Mouse (Mus musculus): ENCODE measurements around the gene 1700093K21Rik.
"Not testable (repeated sequence)": the region's sequence is repeated elsewhere in the genome, so short reads cannot be mapped to it uniquely, and the experiment has no call there.

1700093K21Rik gene

GRCm38 (mm10) chr11:23520473-23521205 is at the start of gene 1700093K21Rik:
Gene 1700093K21Rik (minus strand): TSS chr11:23521155.
- DNase-seq (ENCODE audit: low read depth, low spot score) = no peak

- DNase-seq (ENCODE audit: low read depth, low spot score) = no peak
These were observed 49.2 kb upstream of the 1700093K21Rik start for GRCm38 (mm10) chr11:23570130-23570529.

GRCm38 (mm10) chr11:23565761-23566160 is 44.8 kb upstream of the 1700093K21Rik start:
- peak; percentile 74 for DNase-seq (ENCODE audit: low read depth, low spot score)

DNA sequence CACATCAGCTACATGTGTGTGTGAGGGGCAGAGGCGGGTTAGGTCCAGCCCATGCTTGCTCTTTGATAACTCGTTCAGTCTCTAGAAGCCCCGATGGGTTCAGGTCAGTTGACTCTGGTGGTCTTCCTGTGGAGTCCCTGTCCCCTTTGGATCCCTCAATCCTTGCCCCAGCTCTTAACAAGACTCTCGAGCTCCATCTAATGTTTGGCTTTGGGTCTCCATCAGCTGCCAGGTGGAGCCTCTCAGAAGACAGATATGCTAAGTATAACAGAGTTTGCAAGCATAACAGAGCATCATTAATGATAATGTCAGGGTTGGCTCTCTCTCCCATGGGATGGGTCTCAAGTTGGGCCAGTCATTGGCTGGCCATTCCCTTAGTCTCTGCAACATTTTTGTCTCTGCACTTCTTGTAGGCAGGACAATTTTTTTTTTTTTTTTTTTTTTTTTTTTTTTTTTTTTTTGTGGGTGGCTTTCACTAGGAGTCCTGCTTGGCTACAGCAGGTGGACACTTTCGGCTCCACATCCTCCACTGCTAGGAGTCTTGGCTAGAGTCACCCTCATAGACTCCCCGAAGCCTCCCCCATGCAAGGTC is 36.2 kb upstream of the 1700093K21Rik start:
- no peak for DNase-seq (ENCODE audit: low read depth, low spot score)

DNA sequence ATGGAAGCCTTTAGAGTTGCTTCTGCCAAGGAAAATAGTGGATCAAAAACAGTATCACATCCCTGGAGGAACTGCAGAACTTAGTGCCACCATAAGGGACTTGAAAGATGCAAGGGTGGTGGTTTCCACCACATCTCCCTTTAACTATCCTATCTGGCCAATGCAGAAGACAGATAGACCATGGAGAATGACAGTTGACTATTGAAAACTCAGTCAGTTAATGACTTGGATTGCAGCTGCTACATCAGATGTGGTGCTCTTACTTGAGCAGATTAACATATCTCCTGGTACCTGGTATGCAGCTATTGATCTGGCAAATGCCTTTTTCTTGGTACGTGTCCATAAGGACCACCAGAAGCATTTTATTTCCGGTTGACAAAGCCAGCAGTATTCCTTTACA is 16.5 kb upstream of the 1700093K21Rik start:
- no peak for DNase-seq (ENCODE audit: low read depth, low spot score)

DNA sequence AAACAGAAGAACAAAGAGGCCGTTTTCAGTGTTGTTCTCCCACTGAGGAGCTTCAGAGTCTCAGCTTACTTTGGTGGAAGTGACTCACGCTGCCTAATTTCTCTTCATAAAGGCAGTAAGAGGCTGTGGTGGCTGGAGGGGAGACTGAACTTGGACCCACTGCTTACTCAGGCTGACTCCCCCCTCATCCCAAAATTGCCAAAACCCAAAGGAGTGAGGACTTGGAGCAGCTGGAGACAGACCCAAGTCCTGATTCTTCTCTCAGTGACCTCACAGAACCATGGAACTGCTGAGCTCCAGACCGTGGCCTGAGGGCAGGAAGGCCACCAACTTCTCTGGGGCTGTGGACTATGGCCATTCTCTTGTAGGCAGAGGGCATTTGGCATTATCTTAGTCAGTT is 2.0 kb downstream of the 1700093K21Rik start:
- DNase-seq (ENCODE audit: low read depth, low spot score) = no peak

- no peak for DNase-seq (ENCODE audit: low read depth, low spot score)
These were observed 5.6 kb downstream of the 1700093K21Rik start for GRCm38 (mm10) chr11:23515315-23515714.

DNA sequence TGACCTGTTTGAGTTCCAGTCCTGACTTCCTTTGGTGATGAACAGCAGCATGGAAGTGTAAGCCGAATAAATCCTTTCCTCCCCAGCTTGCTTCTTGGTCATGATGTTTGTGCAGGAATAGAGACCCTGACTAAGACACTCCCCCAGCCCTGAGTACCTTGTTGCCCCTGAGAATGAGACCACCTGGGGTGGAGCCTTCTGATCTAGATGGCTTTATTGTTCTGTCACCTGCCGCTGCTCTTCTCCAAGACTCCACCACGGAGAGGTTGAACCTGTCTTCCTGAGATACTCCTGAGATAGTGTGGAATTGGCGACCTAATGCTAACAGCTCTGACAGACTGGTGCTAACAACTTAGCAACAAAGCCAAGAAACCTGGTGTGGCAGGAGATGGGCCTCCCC is 6.2 kb downstream of the 1700093K21Rik start:
- not testable (repeated sequence) for DNase-seq (ENCODE audit: low read depth, low spot score)

- not testable (repeated sequence) for DNase-seq (ENCODE audit: low read depth, low spot score)
These were observed 16.2 kb downstream of the 1700093K21Rik start for GRCm38 (mm10) chr11:23504801-23505200.

GRCm38 (mm10) chr11:23498609-23499008 is 22.3 kb downstream of the 1700093K21Rik start:
- DNase-seq (ENCODE audit: low read depth, low spot score) = no peak

- peak; percentile 96 for DNase-seq (ENCODE audit: low read depth, low spot score)
These were observed 23.0 kb downstream of the 1700093K21Rik start, which contains the start of gene Ahsa2 for GRCm38 (mm10) chr11:23497718-23498509. Gene Ahsa2 (minus strand): TSS chr11:23498030.

DNA sequence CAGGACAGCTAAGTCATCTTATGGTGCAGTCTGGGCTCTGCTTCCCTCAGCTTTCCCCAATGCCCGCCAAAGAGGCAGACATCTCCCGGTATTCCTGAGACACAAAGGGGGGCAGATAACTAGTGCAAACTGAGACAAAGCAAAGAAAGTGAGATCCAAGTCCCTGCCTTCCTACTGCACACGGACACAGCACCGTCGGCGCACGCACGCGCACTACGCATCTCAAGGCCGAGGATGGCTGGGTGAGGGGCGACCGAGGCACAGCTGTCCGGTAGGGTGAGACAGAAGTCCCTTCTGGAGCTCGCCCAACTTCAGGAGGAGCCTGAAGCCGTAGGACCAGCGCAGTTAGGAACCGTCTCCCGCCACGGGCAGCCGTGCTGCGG is 23.6 kb downstream of the 1700093K21Rik start:
- DNase-seq (ENCODE audit: low read depth, low spot score) = peak; percentile 65

DNA sequence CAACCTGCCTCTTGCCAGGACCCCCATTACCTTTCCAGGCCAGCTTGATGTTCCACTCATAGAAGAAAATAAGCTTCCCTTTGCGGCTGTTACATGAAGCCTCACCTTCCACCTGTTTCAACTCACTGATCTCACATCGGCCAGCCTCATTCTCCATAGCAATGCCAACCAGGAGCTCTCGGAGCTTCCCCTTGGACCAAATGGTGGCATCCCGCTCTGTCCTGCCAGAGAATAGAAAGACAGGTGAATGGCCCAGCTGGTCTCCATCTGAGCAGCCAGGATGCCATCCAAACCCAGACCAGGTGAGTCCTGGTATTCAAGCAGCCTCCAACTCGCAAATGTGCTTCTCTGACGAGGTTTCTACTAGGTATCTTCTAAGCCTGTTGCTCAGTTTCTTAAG is 24.3 kb downstream of the 1700093K21Rik start:
- DNase-seq (ENCODE audit: low read depth, low spot score) = no peak

DNA sequence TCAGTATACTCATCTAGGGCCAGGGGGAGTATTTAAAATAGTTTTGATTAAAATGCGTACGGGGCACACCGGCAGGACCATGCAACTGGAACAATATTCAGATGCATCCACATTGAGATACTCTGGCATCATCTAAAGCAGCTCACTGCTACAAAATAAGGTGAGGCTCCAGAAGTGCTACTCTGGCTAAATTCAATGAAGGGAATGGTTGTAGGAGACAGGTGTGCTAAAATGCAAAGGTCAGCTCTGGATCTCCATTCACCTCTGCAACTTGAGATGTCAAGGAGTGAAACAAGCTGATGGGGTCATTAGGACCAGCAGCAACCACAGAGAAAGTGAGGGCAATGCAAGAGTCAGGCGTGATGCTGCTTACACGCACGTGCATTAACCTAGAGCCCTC is 25.7 kb downstream of the 1700093K21Rik start:
- DNase-seq (ENCODE audit: low read depth, low spot score) = no peak

DNA sequence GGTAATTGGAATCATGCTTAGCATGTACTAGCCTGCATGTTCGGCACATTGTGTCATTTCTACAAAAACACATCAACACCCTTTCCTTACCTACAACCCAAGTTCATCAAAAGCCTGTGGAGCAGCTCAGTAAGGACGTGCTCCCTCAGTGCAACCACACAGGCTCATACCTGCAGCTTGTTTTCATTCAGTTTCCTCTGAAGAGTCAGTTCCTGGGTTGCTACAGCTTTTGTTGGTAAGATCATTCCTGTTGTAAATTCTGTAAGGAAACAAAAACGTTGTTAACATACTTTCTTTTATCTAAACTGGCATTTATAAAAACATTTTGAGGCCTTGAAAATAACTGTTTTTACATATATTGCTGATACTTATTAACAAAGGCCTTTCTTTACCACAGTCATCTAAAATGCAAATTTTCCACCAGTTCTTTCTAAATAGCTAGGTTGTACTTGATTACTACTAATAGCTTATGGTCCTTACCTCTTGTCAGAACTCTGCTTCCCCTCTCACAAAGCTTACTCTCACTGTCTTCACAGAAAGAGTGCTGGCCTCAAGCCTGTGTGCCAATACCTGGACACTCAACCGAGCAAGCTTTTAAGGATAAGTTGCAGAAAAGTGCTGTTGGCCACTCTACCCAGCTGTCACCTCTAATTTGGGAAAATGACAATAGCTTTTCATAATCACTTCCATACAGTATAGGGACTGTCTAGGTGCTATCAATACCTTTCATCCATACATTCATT is 28.7 kb downstream of the 1700093K21Rik start:
- no peak for DNase-seq (ENCODE audit: low read depth, low spot score)

- no peak for DNase-seq (ENCODE audit: low read depth, low spot score)
These were observed 31.0 kb downstream of the 1700093K21Rik start for GRCm38 (mm10) chr11:23489955-23490354.

Data from forelimb bud, embryonic 11.5 days (tissue).